Mouse (Mus musculus) myocyte (in vitro differentiated cells): Measurements from ENCODE around the gene Kcnh3. TPM values are rescaled to one million over a fixed set of nuclear protein-coding genes. Genes with fewer than 3 reads are reported as not detected.

ENCODE experiments used
- H3K27me3 ChIP-seq: one replicate; pipeline ENCODE4 v1.6.1; 2011; ENCODE audit not compliant: control insufficient read depth, insufficient read depth, insufficient read length
- H3K36me3 ChIP-seq: one replicate; pipeline ENCODE4 v1.6.1; 2011; ENCODE audit not compliant: control insufficient read depth, insufficient read depth
- H3K4me2 ChIP-seq: one replicate; pipeline ENCODE4 v1.6.1; 2011; ENCODE audit warnings: low read depth, control low read depth
- H3K4me3 ChIP-seq: one replicate; pipeline ENCODE4 v1.5.1; 2011; ENCODE audit warnings: mild to moderate bottlenecking, control low read depth, moderate library complexity
- H3K79me2 ChIP-seq: one replicate; pipeline ENCODE4 v1.6.1; 2011; ENCODE audit not compliant: control insufficient read depth, insufficient read depth
- H3ac ChIP-seq: one replicate; pipeline ENCODE4 v1.6.1; 2011; ENCODE audit not compliant: control insufficient read depth, insufficient read length
- CEBPB ChIP-seq: IDR thresholded peaks from 2 replicates; pipeline ENCODE4 v1.6.1; 2011; ENCODE audit warnings: mild to moderate bottlenecking, moderate library complexity; ENCODE audit not compliant: poor library complexity, insufficient read depth, severe bottlenecking
- E2F4 ChIP-seq: IDR thresholded peaks from one replicate; pipeline ENCODE4 v1.6.1; 2011; ENCODE audit warnings: mild to moderate bottlenecking, control low read depth, moderate library complexity; ENCODE audit not compliant: insufficient read depth
- MAX ChIP-seq: IDR thresholded peaks from one replicate; pipeline ENCODE4 v1.6.1; 2011; ENCODE audit warnings: low read depth, mild to moderate bottlenecking, control low read depth
- MYOD1 ChIP-seq, 3 experiments: IDR thresholded peaks; one replicate each; pipeline ENCODE4 v1.6.1; 2011; ENCODE audit warnings: control low read depth in 2 of 3, low read depth in 2 of 3, mild to moderate bottlenecking in 2 of 3, moderate library complexity in 1 of 3; ENCODE audit not compliant: insufficient read length in 2 of 3, control insufficient read depth in 1 of 3
- MYOG ChIP-seq, 3 experiments: IDR thresholded peaks; one replicate each; pipeline ENCODE4 v1.6.1; 2011; ENCODE audit warnings: control low read depth in 2 of 3, low read depth in 2 of 3, mild to moderate bottlenecking in 2 of 3; ENCODE audit not compliant: insufficient read length in 2 of 3, control insufficient read depth in 1 of 3, insufficient read depth in 1 of 3
- POLR2A ChIP-seq: IDR thresholded peaks from one replicate; pipeline ENCODE4 v1.6.1; 2011; ENCODE audit warnings: low read depth, mild to moderate bottlenecking, control low read depth, moderate library complexity; ENCODE audit not compliant: insufficient read length
- POLR2AphosphoS2 ChIP-seq: IDR thresholded peaks from one replicate; pipeline ENCODE4 v1.6.1; 2011; ENCODE audit warnings: low read depth, control low read depth; ENCODE audit not compliant: insufficient read length
- REST ChIP-seq: IDR thresholded peaks from one replicate; pipeline ENCODE4 v1.6.1; 2011; ENCODE audit warnings: mild to moderate bottlenecking, control low read depth, moderate library complexity; ENCODE audit not compliant: insufficient read depth, insufficient read length
- SRF ChIP-seq: IDR thresholded peaks from one replicate; pipeline ENCODE4 v1.6.1; 2011; ENCODE audit warnings: low read depth; ENCODE audit not compliant: control insufficient read depth, insufficient read length
- TCF12 ChIP-seq: IDR thresholded peaks from one replicate; pipeline ENCODE4 v1.6.1; 2011; ENCODE audit warnings: mild to moderate bottlenecking, control low read depth; ENCODE audit not compliant: poor library complexity, insufficient read depth, severe bottlenecking
- TCF3 ChIP-seq: IDR thresholded peaks from one replicate; pipeline ENCODE4 v1.6.1; 2011; ENCODE audit warnings: low read depth, control low read depth; ENCODE audit not compliant: insufficient read length
- USF1 ChIP-seq: IDR thresholded peaks from one replicate; pipeline ENCODE4 v1.6.1; 2011; ENCODE audit warnings: low read depth, mild to moderate bottlenecking, control low read depth, moderate library complexity
- polyA plus RNA-seq: library from polyadenylated mRNA; unstranded; fragments of >200 nt; fragmentation: generic; extraction: Trizol; gene quantifications from one replicate; pipeline ENCODE4 v1.2.1, GENCODE M21; 2012; ENCODE audit warnings: missing spikeins

Kcnh3 gene
- polyA plus RNA-seq, 1 experiment = 0.17 TPM

DNA sequence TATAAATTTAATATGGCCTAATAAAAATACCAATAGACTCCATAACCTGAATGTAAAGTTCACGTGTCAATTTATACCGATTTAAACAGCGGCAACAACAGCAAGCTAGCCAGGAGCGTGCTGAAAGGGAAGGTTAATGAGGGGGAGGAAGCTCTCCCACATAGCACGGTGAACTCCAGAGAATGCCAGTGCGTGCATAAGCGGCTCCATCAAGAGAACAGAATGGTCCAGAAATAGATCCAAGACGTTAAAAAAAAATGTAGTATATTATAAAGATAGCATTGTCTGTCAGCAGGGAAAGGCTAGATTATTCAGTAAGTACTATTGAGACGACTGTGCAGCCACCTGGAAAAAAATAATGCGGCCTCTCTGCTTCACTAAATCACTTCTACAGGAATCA lies 38.0 kb downstream of the Kcnh3 start:
- TF ChIP-seq MAX (no peak), TCF12 (no peak), MYOD1 (IDR thresholded peaks at IDR 0.05; ENCODE audit: control insufficient read depth in 1 of 3, insufficient read length in 2 of 3, low read depth in 2 of 3) (no peak), POLR2A (no peak)
- Histone ChIP-seq H3ac (no peak overlapping the region), H3K36me3 (no peaks in the 10 kb centered on the region), H3K4me3 (no peak overlapping the region), H3K27me3 (no peaks in the 10 kb centered on the region), H3K79me2 (no peaks in the 10 kb centered on the region), H3K4me2 (no peak overlapping the region)

DNA sequence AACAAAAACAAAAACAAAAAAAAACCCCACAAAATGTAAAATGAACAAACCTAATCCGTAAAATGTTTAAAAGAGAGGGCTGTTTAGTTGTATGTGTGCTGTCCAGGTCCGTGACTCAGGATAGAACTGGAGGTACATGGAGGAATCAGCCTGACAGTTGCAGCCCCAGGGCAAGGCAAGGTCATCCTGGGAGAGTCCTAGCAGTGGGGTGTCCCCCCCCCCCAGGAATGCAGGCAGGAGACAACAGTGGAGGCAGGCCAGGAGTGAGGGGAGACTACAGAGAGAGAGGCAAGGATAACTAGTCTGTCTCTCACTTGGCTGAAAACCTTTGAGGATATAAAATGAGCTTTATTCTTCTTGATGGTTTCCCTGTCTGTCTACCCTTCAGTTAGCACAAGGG lies 39.7 kb downstream of the Kcnh3 start:
- H3K4me2 ChIP-seq = no peak overlapping the region
- no peaks in the 10 kb centered on the region for H3K27me3 ChIP-seq
- TF ChIP-seq POLR2A (no peak), MYOG (IDR thresholded peaks at IDR 0.05; ENCODE audit: control insufficient read depth in 1 of 3, insufficient read depth in 1 of 3, insufficient read length in 2 of 3, low read depth in 2 of 3) (no peak), REST (no peak), E2F4 (no peak), POLR2AphosphoS2 (no peak), TCF12 (no peak), CEBPB (no peak), SRF (no peak), USF1 (no peak), TCF3 (no peak), MAX (no peak), MYOD1 (IDR thresholded peaks at IDR 0.05; ENCODE audit: control insufficient read depth in 1 of 3, insufficient read length in 2 of 3, low read depth in 2 of 3) (no peak)
- no peak overlapping the region for H3K4me3 ChIP-seq
- H3K79me2 ChIP-seq = no peaks in the 10 kb centered on the region
- no peak overlapping the region for H3ac ChIP-seq
- no peaks in the 10 kb centered on the region for H3K36me3 ChIP-seq

GRCm38 (mm10) chr15:99265679-99266078 lies 41.0 kb downstream of the Kcnh3 start:
- TF ChIP-seq E2F4 = no peak
- no peak overlapping the region for H3ac ChIP-seq
- H3K4me3 ChIP-seq = no peak overlapping the region
- H3K79me2 ChIP-seq = no peaks in the 10 kb centered on the region
- H3K27me3 ChIP-seq = no peaks in the 10 kb centered on the region
- no peaks in the 10 kb centered on the region for H3K36me3 ChIP-seq
- H3K4me2 ChIP-seq = no peak overlapping the region

DNA sequence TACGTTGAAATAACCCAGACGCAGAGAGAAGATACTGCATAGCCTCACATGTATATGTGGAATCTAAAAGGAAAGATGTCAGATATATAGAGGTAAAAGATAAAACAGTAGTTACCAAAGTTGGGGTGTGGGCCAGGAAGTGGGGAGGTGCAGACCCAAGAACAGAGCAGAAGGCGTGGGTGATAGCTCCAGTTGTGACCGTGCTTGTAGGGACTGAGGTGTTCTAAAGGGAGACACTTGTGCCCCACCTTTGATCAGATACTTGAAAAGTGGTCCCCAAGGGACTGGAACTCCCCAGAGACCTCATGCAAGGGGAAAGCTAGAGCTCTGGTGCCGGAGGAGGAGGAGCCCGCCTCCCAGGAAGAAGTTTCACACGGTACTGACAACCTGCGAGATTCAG lies 51.4 kb downstream of the Kcnh3 start:
- Histone ChIP-seq H3K79me2 (no peaks in the 10 kb centered on the region), H3K27me3 (no peaks in the 10 kb centered on the region), H3ac (no peak overlapping the region), H3K4me2 (no peak overlapping the region), H3K36me3 (no peaks in the 10 kb centered on the region), H3K4me3 (no peak overlapping the region)
- TF ChIP-seq MYOD1 (IDR thresholded peaks at IDR 0.05; ENCODE audit: control insufficient read depth in 1 of 3, insufficient read length in 2 of 3, low read depth in 2 of 3) = no peak
- TF ChIP-seq POLR2A = no peak
- TF ChIP-seq TCF12 = no peak
- TF ChIP-seq POLR2AphosphoS2 = no peak
- no peak for TF ChIP-seq TCF3
- TF ChIP-seq E2F4 = no peak
- no peak for TF ChIP-seq REST
- no peak for TF ChIP-seq MYOG (IDR thresholded peaks at IDR 0.05; ENCODE audit: control insufficient read depth in 1 of 3, insufficient read depth in 1 of 3, insufficient read length in 2 of 3, low read depth in 2 of 3)
- TF ChIP-seq MAX = no peak
- no peak for TF ChIP-seq CEBPB
- TF ChIP-seq USF1 = no peak
- no peak for TF ChIP-seq SRF

GRCm38 (mm10) chr15:99278271-99278670 lies 53.6 kb downstream of the Kcnh3 start:
- Histone ChIP-seq H3K36me3 (no peaks in the 10 kb centered on the region), H3K27me3 (no peaks in the 10 kb centered on the region), H3K4me2 (peak overlapping the region; percentile 39), H3ac (no peak overlapping the region), H3K4me3 (no peak overlapping the region), H3K79me2 (no peaks in the 10 kb centered on the region)
- TF ChIP-seq SRF (no peak), MYOD1 (IDR thresholded peaks at IDR 0.05; ENCODE audit: control insufficient read depth in 1 of 3, insufficient read length in 2 of 3, low read depth in 2 of 3) (peak in 2 of 3 experiments; percentile 31 to 32), USF1 (no peak), MYOG (IDR thresholded peaks at IDR 0.05; ENCODE audit: control insufficient read depth in 1 of 3, insufficient read depth in 1 of 3, insufficient read length in 2 of 3, low read depth in 2 of 3) (peak in 1 of 3 experiments; percentile 57), MAX (no peak), TCF12 (no peak), TCF3 (no peak), POLR2AphosphoS2 (no peak), CEBPB (no peak), POLR2A (no peak), E2F4 (no peak)
